Mouse (Mus musculus) hindbrain, postnatal 0 days (tissue): ENCODE data around the gene Tex28. TPM values are rescaled to one million over a fixed set of nuclear protein-coding genes. Genes with fewer than 3 reads are reported as not detected.

Experiments used
- ATAC-seq: fragments of 200-750 bp; cut with Nextera tagmentation; 2 replicates; pipeline ENCODE4 v1.8.0; 2017; ENCODE audit warnings: mild to moderate bottlenecking, moderate TSS enrichment, moderate library complexity
- DNase-seq: peaks from one replicate; pipeline ENCODE4 v3.0.0-alpha.2; 2015; ENCODE audit warnings: low spot score
- H3K27ac ChIP-seq: fragments of 300-500 bp; sonication (generic); 2 replicates; pipeline ENCODE4 v1.5.1; 2014; ENCODE audit warnings: mild to moderate bottlenecking
- H3K27me3 ChIP-seq: fragments of 300-500 bp; sonication (generic); 2 replicates; pipeline ENCODE4 v1.6.1; 2014; ENCODE audit warnings: low read length, mixed read lengths; ENCODE audit not compliant: insufficient read depth
- H3K36me3 ChIP-seq: fragments of 300-500 bp; sonication (generic); 2 replicates; pipeline ENCODE4 v1.6.1; 2014; ENCODE audit warnings: low read length, mixed read lengths; ENCODE audit not compliant: insufficient read depth
- H3K4me1 ChIP-seq: fragments of 300-500 bp; sonication (generic); 2 replicates; pipeline ENCODE4 v1.6.1; 2014; ENCODE audit warnings: antibody characterized with exemption, low read length, mixed read lengths; ENCODE audit not compliant: insufficient read depth
- H3K4me2 ChIP-seq: fragments of 300-500 bp; sonication (generic); 2 replicates; pipeline ENCODE4 v1.6.1; 2014; ENCODE audit warnings: low read depth, mild to moderate bottlenecking, low read length, moderate library complexity, mixed read lengths
- H3K4me3 ChIP-seq: fragments of 300-500 bp; sonication (generic); 2 replicates; pipeline ENCODE4 v1.5.1; 2014; ENCODE audit warnings: low read length
- H3K9ac ChIP-seq: fragments of 300-500 bp; sonication (generic); replicated peaks from 2 replicates; pipeline ENCODE4 v1.6.1; 2014; ENCODE audit warnings: mild to moderate bottlenecking, low read length, moderate library complexity, mixed read lengths
- H3K9me3 ChIP-seq: fragments of 300-500 bp; sonication (generic); 2 replicates; pipeline ENCODE4 v1.6.1; 2016; ENCODE audit warnings: low read length, mixed read lengths
- CTCF ChIP-seq: IDR thresholded peaks from 2 replicates; pipeline ENCODE4 v1.5.1; 2016; ENCODE audit warnings: antibody characterized with exemption, control low read depth, low read depth
- WGBS: fragments of 180-500 bp; shearing (Covaris S2); extraction: QIAGEN DNeasy Blood & Tissue Kit; methylation state at CpG from one replicate; pipeline ENCODE4 v1.1.7; 2014; 5-methylcytosine and 5-hydroxymethylcytosine counted together
- polyA plus RNA-seq: library from polyadenylated mRNA; unstranded; fragments of >200 nt; fragmentation: Nextera tagmentation; extraction: Ambion mirVana; gene quantifications from 2 replicates; pipeline ENCODE4 v1.2.1, GENCODE M21; 2015
- total RNA-seq: library from RNA; depleted of rRNA; stranded (reverse); fragments of >200 nt; gene quantifications from 2 replicates; pipeline ENCODE4 v1.2.3, GENCODE M21; 2014; rRNA removed

Gene Tex28
- total and polyA plus RNA-seq, 2 experiments from 2014 or later = not detected

DNA sequence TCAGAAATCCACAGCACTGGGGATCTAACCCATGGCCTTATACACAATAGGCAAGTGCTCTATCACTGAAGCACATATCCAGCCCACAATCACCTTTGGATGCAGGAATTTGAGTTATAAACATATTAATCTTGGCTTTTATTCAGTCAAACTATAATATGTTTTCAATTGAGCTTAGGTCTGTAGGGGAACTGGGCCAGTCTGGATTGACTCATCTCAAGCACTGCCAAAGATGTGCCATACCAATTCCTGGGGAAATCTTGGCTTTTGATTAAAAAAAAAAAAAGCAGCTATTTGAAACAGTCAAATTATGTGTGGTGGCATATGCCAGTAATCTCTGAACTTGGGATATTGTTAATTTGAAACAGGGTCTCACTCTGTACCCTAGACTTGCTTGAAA is 53.6 kb downstream of the Tex28 start:
- Histone ChIP-seq H3K4me1 (no peaks in the 10 kb centered on the region), H3K4me3 (no peak overlapping the region), H3K36me3 (no peaks in the 10 kb centered on the region), H3K27ac (no peak overlapping the region), H3K9ac (no peak overlapping the region), H3K27me3 (no peaks in the 10 kb centered on the region), H3K9me3 (no peaks in the 10 kb centered on the region), H3K4me2 (no peak overlapping the region)
- ATAC-seq (no peak), DNase-seq (no peak)
- no peak for TF ChIP-seq CTCF

DNA sequence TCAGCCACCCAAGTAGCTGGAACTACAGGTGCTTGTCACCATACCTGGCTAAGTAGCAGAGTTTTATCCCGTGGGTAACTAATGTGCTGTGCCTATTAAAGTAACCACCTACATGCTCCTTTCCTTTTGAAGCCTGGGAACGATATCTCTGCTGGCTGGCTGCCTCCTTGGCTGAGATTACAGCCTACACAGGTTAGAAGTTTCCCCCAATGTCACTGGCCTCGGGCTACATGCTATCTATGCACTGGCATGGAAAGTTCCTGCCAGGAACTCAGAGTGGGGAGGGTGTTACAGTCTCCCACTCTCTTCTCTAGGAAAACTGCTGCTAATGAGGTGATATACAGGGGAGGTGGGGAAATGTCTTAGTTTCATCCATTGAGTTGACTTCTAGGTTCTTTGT is 58.9 kb downstream of the Tex28 start:
- ATAC-seq (no peak), DNase-seq (no peak)
- Histone ChIP-seq H3K9ac (no peak overlapping the region), H3K36me3 (no peaks in the 10 kb centered on the region), H3K4me3 (no peak overlapping the region), H3K27me3 (no peaks in the 10 kb centered on the region), H3K4me2 (no peak overlapping the region), H3K9me3 (no peaks in the 10 kb centered on the region), H3K4me1 (no peaks in the 10 kb centered on the region), H3K27ac (no peak overlapping the region)
- TF ChIP-seq CTCF = no peak
- WGBS = 44% methylated on average over 3 of the region's 3 CpGs

DNA sequence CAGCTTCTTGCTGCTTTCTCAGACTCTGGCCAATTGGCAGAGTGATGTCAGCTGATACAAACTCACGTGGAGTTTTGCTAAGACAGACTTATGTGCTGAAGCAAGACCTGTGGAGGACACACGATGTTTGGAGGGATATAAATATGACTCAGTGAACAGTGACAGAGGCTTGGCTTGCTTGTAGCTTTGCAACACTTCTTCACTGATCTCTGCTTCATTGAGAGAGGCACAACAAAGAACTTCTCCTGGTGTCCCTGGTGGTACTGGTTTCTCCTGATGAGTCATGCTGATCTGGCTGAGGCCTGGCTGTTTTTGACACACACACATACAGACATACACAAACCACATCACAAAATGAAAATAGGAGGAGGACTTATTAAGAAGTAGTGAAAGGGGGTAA is 61.7 kb downstream of the Tex28 start:
- H3K27me3 ChIP-seq = no peaks in the 10 kb centered on the region
- no peak overlapping the region for H3K27ac ChIP-seq
- no peak for DNase-seq
- TF ChIP-seq CTCF = no peak
- ATAC-seq = no peak
- no peak overlapping the region for H3K4me2 ChIP-seq
- 47% methylated on average over 2 of the region's 2 CpGs for WGBS
- H3K9me3 ChIP-seq = no peaks in the 10 kb centered on the region
- H3K9ac ChIP-seq = no peak overlapping the region
- no peaks in the 10 kb centered on the region for H3K4me1 ChIP-seq
- H3K36me3 ChIP-seq = no peaks in the 10 kb centered on the region
- no peak overlapping the region for H3K4me3 ChIP-seq

DNA sequence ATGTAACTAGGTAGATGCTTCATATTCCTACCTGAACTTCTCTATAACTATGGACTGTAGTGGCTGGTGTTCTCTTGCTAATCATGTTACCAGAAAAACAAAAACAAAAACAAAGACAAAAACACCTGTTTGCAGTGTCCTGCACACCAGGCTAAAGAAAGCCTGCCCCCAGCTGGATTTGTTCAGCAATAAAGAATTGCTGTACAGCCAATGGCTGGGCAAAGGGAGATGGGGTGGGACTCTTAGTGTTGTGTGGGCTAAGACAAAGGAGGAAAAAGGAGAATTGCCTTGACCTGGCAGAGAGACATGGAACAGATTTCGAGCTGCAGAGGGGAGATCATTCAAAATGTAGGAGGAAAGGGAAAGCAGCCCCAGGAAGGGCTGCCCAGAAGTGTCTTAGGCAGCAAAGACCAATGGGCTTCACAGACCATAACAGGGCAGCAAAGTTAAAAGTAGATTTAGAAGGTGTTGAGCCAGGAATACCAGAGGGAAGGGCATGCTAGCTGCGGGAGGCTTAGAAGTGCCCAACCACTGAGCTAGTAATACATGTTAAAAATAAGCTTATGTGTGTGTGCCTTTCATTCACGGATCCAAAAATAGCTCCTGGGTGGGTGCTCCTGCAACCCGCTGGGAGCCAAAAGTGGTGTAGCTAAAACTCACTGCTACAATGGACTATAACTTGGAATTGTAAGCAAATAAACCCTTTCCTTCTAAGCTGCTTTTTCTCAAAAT is 64.0 kb downstream of the Tex28 start:
- no peak overlapping the region for H3K27ac ChIP-seq
- H3K4me2 ChIP-seq = no peak overlapping the region
- no peak for ATAC-seq
- H3K9me3 ChIP-seq = no peaks in the 10 kb centered on the region
- no peaks in the 10 kb centered on the region for H3K4me1 ChIP-seq
- no peak overlapping the region for H3K4me3 ChIP-seq
- 59% methylated on average over 4 of the region's 4 CpGs for WGBS
- H3K36me3 ChIP-seq = no peaks in the 10 kb centered on the region
- H3K27me3 ChIP-seq = no peaks in the 10 kb centered on the region
- no peak for DNase-seq
- no peak overlapping the region for H3K9ac ChIP-seq
- no peak for TF ChIP-seq CTCF

Other genes starting within 250 kb of the Tex28 start
- 7.0 and 7.1 TPM in 2 replicates for gene Arhgap4, start 246.0 kb downstream of the Tex28 start, total RNA-seq
- gene Arhgap4, start 246.0 kb downstream of the Tex28 start, polyA plus RNA-seq = 1.6 and 1.7 TPM in 2 replicates
- gene Naa10, start 245.9 kb downstream of the Tex28 start, total RNA-seq = 70.7 and 79.2 TPM in 2 replicates
- 102 and 104 TPM in 2 replicates for gene Naa10, start 245.9 kb downstream of the Tex28 start, polyA plus RNA-seq
- gene Renbp, start 237.0 kb downstream of the Tex28 start, total RNA-seq = 5.5 and 6.3 TPM in 2 replicates
- gene Renbp, start 237.0 kb downstream of the Tex28 start, polyA plus RNA-seq = 15.2 and 16.5 TPM in 2 replicates
- 114 and 133 TPM in 2 replicates for gene Hcfc1, start 201.5 kb downstream of the Tex28 start, total RNA-seq
- gene Hcfc1, start 201.5 kb downstream of the Tex28 start, polyA plus RNA-seq = 27.3 and 34.9 TPM in 2 replicates
- gene Irak1, start 143.9 kb downstream of the Tex28 start, total RNA-seq = 57.6 and 71.0 TPM in 2 replicates
- 38.7 and 39.2 TPM in 2 replicates for gene Irak1, start 143.9 kb downstream of the Tex28 start, polyA plus RNA-seq
- gene Opn1mw, start 40.4 kb downstream of the Tex28 start, total RNA-seq = not detected in 2 replicates
- gene Opn1mw, start 40.4 kb downstream of the Tex28 start, polyA plus RNA-seq = 0.14 TPM in 1 of 2 replicates, not detected in the other
- 48.9 and 62.0 TPM in 2 replicates for gene Mecp2, start 32.5 kb downstream of the Tex28 start, total RNA-seq
- gene Mecp2, start 32.5 kb downstream of the Tex28 start, polyA plus RNA-seq = 12.2 and 12.5 TPM in 2 replicates
- gene Tktl1, start 9.4 kb upstream of the Tex28 start, total RNA-seq = not detected in 2 replicates
- gene Tktl1, start 9.4 kb upstream of the Tex28 start, polyA plus RNA-seq = 0.06 and 0.09 TPM in 2 replicates
- gene Flna, start 82.0 kb upstream of the Tex28 start, total RNA-seq = 276 and 324 TPM in 2 replicates
- gene Flna, start 82.0 kb upstream of the Tex28 start, polyA plus RNA-seq = 57.2 and 58.6 TPM in 2 replicates
- gene Emd, start 86.8 kb upstream of the Tex28 start, total RNA-seq = 55.4 and 66.3 TPM in 2 replicates
- 15.6 and 18.2 TPM in 2 replicates for gene Emd, start 86.8 kb upstream of the Tex28 start, polyA plus RNA-seq
- gene Rpl10, start 103.0 kb upstream of the Tex28 start, total RNA-seq = 1,531 and 1,618 TPM in 2 replicates
- 375 and 384 TPM in 2 replicates for gene Rpl10, start 103.0 kb upstream of the Tex28 start, polyA plus RNA-seq
- gene Taz, start 114.1 kb upstream of the Tex28 start, total RNA-seq = 51.5 and 81.2 TPM in 2 replicates
- 66.0 and 79.0 TPM in 2 replicates for gene Taz, start 114.1 kb upstream of the Tex28 start, polyA plus RNA-seq
- 3.5 and 3.6 TPM in 2 replicates for gene Dnase1l1, start 114.5 kb upstream of the Tex28 start, total RNA-seq
- 4.1 and 4.3 TPM in 2 replicates for gene Dnase1l1, start 114.5 kb upstream of the Tex28 start, polyA plus RNA-seq
- 295 and 308 TPM in 2 replicates for gene Atp6ap1, start 129.3 kb upstream of the Tex28 start, total RNA-seq
- gene Atp6ap1, start 129.3 kb upstream of the Tex28 start, polyA plus RNA-seq = 301 and 317 TPM in 2 replicates
- 365 and 429 TPM in 2 replicates for gene Gdi1, start 137.2 kb upstream of the Tex28 start, total RNA-seq
- 795 and 814 TPM in 2 replicates for gene Gdi1, start 137.2 kb upstream of the Tex28 start, polyA plus RNA-seq
- 6.4 and 9.7 TPM in 2 replicates for gene Fam50a, start 145.2 kb upstream of the Tex28 start, total RNA-seq
- gene Fam50a, start 145.2 kb upstream of the Tex28 start, polyA plus RNA-seq = 57.0 and 58.4 TPM in 2 replicates
- gene Plxna3, start 161.2 kb upstream of the Tex28 start, total RNA-seq = 124 and 149 TPM in 2 replicates
- 17.9 and 20.1 TPM in 2 replicates for gene Plxna3, start 161.2 kb upstream of the Tex28 start, polyA plus RNA-seq
- 34.2 and 56.9 TPM in 2 replicates for gene Lage3, start 185.8 kb upstream of the Tex28 start, total RNA-seq
- 76.4 and 78.1 TPM in 2 replicates for gene Lage3, start 185.8 kb upstream of the Tex28 start, polyA plus RNA-seq
- 45.5 and 51.8 TPM in 2 replicates for gene Ubl4a, start 205.4 kb upstream of the Tex28 start, total RNA-seq
- gene Ubl4a, start 205.4 kb upstream of the Tex28 start, polyA plus RNA-seq = 70.7 and 71.8 TPM in 2 replicates
- 4.5 and 5.9 TPM in 2 replicates for gene Slc10a3, start 205.5 kb upstream of the Tex28 start, total RNA-seq
- 5.6 and 6.3 TPM in 2 replicates for gene Slc10a3, start 205.5 kb upstream of the Tex28 start, polyA plus RNA-seq
- 30.4 and 39.9 TPM in 2 replicates for gene Fam3a, start 225.4 kb upstream of the Tex28 start, total RNA-seq
- 31.1 and 34.0 TPM in 2 replicates for gene Fam3a, start 225.4 kb upstream of the Tex28 start, polyA plus RNA-seq
- 23.8 and 25.4 TPM in 2 replicates for gene Ikbkg, start 225.5 kb upstream of the Tex28 start, total RNA-seq
- 12.1 and 13.8 TPM in 2 replicates for gene Ikbkg, start 225.5 kb upstream of the Tex28 start, polyA plus RNA-seq